Mouse (Mus musculus) intestine, embryonic 14.5 days (tissue): Measurements from ENCODE around the gene Elmo1. TPM values are rescaled to one million over a fixed set of nuclear protein-coding genes. Genes with fewer than 3 reads are reported as not detected.

ENCODE experiments used
- ATAC-seq: fragments of 200-750 bp; cut with Nextera tagmentation; replicated peaks from 2 replicates; pipeline ENCODE4 v1.8.0; 2017; ENCODE audit warnings: low read depth, moderate number of reproducible peaks, moderate TSS enrichment, moderate library complexity; ENCODE audit not compliant: low FRiP score, low TSS enrichment
- DNase-seq: peaks from one replicate; pipeline ENCODE4 v3.0.0-alpha.2; 2018; ENCODE audit warnings: low spot score
- H3K27ac ChIP-seq: fragments of 300-500 bp; sonication (generic); 2 replicates; pipeline ENCODE4 v1.5.1; 2014; ENCODE audit warnings: low read depth, mild to moderate bottlenecking, control low read depth
- H3K27me3 ChIP-seq: fragments of 300-500 bp; sonication (generic); replicated peaks from 2 replicates; pipeline ENCODE4 v1.6.1; 2014; ENCODE audit warnings: low read length, control low read depth; ENCODE audit not compliant: control insufficient read depth, insufficient read depth
- H3K36me3 ChIP-seq: fragments of 300-500 bp; sonication (generic); 2 replicates; pipeline ENCODE4 v1.6.1; 2014; ENCODE audit warnings: low read length, control low read depth; ENCODE audit not compliant: control insufficient read depth, insufficient read depth
- H3K4me1 ChIP-seq: fragments of 300-500 bp; sonication (generic); replicated peaks from 2 replicates; pipeline ENCODE4 v1.6.1; 2014; ENCODE audit warnings: low read length, control low read depth, mixed read lengths; ENCODE audit not compliant: control insufficient read depth, insufficient read depth
- H3K4me2 ChIP-seq: fragments of 300-500 bp; sonication (generic); 2 replicates; pipeline ENCODE4 v1.6.1; 2014; ENCODE audit warnings: low read length
- H3K4me3 ChIP-seq: fragments of 300-500 bp; sonication (generic); 2 replicates; pipeline ENCODE4 v1.5.1; 2014; ENCODE audit warnings: low read depth, low read length, control low read depth, mixed read lengths
- H3K9ac ChIP-seq: fragments of 300-500 bp; sonication (generic); 2 replicates; pipeline ENCODE4 v1.6.1; 2014; ENCODE audit warnings: mild to moderate bottlenecking, low read length
- H3K9me3 ChIP-seq: fragments of 300-500 bp; sonication (generic); 2 replicates; pipeline ENCODE4 v1.6.1; 2016; ENCODE audit warnings: low read length, control low read depth; ENCODE audit not compliant: control insufficient read depth
- WGBS: fragments of 180-500 bp; shearing (Covaris S2); extraction: QIAGEN DNeasy Blood & Tissue Kit; methylation state at CpG from one replicate; pipeline ENCODE4 v1.1.7; 2014; 5-methylcytosine and 5-hydroxymethylcytosine counted together
- polyA plus RNA-seq: library from polyadenylated mRNA; unstranded; fragments of >200 nt; fragmentation: Nextera tagmentation; extraction: Ambion mirVana; gene quantifications from 2 replicates; pipeline ENCODE4 v1.2.1, GENCODE M21; 2014

The Elmo1 gene
- polyA plus RNA-seq, 1 experiment from 2014 or later = 16.6 TPM

DNA sequence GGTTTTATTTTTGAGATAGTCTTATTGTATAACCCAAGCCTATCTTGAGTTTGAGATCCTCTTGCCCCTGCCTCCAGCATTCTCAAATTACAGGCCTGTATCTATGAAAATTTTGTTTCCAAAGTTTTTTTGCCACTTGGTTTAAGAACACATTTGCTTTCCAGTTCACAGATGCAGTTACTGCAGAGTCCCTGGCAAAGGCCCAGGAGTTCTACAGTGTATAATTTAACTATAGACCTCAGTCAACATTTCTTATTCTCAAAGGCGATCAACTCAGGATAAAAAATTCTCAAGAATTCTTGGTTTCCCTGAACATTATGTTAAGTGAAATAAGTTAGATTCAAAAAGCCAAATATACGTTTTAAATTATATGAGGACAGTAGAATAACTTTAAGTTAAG, 115.3 kb downstream of the Elmo1 start:
- Histone ChIP-seq H3K27ac (no peak overlapping the region), H3K27me3 (no peaks in the 10 kb centered on the region), H3K4me2 (no peak overlapping the region), H3K4me1 (no peaks in the 10 kb centered on the region; the same call in 1 of the 2 replicates), H3K36me3 (no peaks in the 10 kb centered on the region), H3K4me3 (no peak overlapping the region), H3K9ac (no peak overlapping the region), H3K9me3 (no peaks in the 10 kb centered on the region)
- ATAC-seq = no peak
- 80% methylated on average over 2 of the region's 2 CpGs for WGBS
- DNase-seq = no peak

DNA sequence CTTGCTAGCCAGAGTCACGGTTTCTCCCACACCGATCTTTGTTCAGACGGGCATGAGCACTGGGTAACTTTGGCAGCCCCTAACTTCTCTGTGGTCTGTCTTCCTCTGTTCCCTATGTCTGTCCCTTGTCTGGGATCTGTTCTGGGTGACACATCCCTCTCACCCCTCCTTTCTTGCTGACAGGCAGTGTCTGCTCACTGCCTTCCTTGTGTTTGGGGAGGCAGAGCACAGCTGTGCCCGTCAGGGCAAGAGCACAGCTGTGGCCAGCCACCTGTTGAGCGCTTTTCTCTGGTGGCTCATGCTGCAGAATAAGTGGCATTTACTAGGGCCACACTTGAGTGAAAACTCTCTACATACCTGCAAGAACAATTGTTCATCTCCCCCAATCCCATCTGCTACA, 116.7 kb downstream of the Elmo1 start:
- no peak for ATAC-seq

DNA sequence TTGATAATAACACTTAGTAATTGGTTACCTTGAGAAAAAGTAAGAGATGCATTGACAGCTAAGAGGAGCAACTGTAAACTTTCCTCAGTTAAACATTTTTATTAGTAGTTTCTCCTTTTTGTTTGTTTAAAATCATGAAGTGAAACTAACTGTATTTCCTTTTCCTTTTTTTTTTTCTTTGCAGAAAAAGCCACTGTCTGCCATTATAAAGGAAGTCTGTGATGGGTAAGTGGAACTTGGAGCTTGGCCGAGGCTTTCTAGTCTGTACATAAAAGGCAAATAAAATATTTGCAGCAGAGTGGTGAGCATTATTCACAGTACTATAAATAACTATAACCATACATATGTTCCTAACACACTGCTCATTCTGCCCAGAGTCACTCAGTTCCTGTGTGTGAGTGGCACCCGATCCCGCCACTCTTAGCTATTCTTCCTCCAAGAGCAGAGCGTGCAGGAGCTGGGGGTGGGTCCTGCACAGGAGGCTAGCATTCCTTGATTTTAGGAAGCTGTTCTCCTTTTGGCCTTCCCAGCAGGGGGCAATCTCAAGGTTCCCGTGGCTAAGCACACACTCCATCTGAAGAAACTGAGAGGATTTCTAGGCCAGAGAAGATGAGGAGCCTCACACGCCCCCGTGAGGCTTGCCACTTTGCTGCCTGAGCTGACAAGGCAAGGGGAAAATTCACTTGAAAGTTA, 117.7 kb downstream of the Elmo1 start:
- WGBS = 53% methylated on average over 7 of the region's 7 CpGs
- no peak for ATAC-seq
- no peaks in the 10 kb centered on the region; the same call in 1 of the 2 replicates for H3K4me1 ChIP-seq
- DNase-seq = no peak
- no peaks in the 10 kb centered on the region for H3K9me3 ChIP-seq
- H3K4me2 ChIP-seq = no peak overlapping the region
- no peak overlapping the region for H3K27ac ChIP-seq
- no peaks in the 10 kb centered on the region for H3K27me3 ChIP-seq
- H3K4me3 ChIP-seq = no peak overlapping the region
- H3K9ac ChIP-seq = no peak overlapping the region
- no peaks in the 10 kb centered on the region for H3K36me3 ChIP-seq

More for the DNA sequence above, 116.7 kb downstream of the Elmo1 start:
- Histone ChIP-seq H3K4me1 (no peaks in the 10 kb centered on the region; the same call in 1 of the 2 replicates), H3K27ac (no peak overlapping the region), H3K9me3 (no peaks in the 10 kb centered on the region), H3K9ac (no peak overlapping the region), H3K27me3 (no peaks in the 10 kb centered on the region), H3K4me2 (no peak overlapping the region), H3K36me3 (no peaks in the 10 kb centered on the region), H3K4me3 (no peak overlapping the region)
- 65% methylated on average over 5 of the region's 5 CpGs for WGBS
- DNase-seq = no peak

DNA sequence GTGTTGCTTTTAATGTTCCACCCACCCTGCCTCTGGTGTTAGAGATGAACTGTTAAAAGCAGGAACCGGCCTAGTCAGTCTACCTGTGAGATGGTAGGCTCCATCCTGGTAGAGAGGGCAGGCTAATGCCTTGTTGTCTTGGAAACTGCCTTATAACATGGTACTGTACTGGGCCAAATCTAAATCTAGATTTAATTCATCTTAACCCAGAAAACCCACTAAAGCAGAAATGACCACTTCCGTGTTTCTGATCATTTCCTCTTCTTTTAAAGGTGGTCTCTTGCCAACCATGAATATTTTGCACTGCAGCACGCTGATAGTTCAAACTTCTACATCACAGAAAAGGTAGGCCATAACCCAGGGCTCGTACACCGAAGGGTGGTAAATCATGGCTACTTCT, 118.5 kb downstream of the Elmo1 start:
- H3K4me1 ChIP-seq = no peaks in the 10 kb centered on the region; the same call in none of the 2 replicates
- no peak overlapping the region for H3K4me2 ChIP-seq
- H3K27me3 ChIP-seq = no peaks in the 10 kb centered on the region
- no peaks in the 10 kb centered on the region for H3K9me3 ChIP-seq
- H3K9ac ChIP-seq = no peak overlapping the region
- no peak overlapping the region for H3K4me3 ChIP-seq
- no peak overlapping the region for H3K27ac ChIP-seq
- DNase-seq = no peak
- ATAC-seq = no peak
- no peaks in the 10 kb centered on the region for H3K36me3 ChIP-seq
- WGBS = 91% methylated on average over 5 of the region's 5 CpGs

DNA sequence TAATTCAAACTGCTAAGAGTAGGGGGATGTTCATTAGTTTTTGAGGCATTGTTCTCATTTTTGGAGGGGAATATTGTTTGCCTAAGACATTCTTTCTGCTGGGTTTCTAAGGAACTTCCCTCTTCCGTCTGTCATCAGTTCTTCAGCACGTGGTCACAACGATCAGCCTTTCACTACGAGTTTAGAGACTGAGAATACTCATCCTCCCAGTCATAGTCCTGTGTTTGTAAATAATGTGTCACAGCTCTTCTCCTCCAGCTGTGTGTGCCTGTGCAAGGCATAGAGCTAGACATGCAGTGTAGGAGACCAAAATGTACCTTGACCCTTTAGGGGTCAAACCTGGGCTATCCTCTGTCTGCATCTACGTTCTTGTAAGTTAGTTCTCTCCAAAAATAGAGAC, 121.4 kb downstream of the Elmo1 start:
- Histone ChIP-seq H3K27ac (no peak overlapping the region), H3K4me3 (no peak overlapping the region), H3K9me3 (no peaks in the 10 kb centered on the region), H3K9ac (no peak overlapping the region), H3K36me3 (no peaks in the 10 kb centered on the region), H3K4me1 (no peaks in the 10 kb centered on the region; the same call in none of the 2 replicates), H3K27me3 (no peaks in the 10 kb centered on the region), H3K4me2 (no peak overlapping the region)
- 37% methylated on average over 5 of the region's 5 CpGs for WGBS
- 0 out of 2 replicates have a peak, but pooled peaks have one; percentile 50 for ATAC-seq
- no peak for DNase-seq

DNA sequence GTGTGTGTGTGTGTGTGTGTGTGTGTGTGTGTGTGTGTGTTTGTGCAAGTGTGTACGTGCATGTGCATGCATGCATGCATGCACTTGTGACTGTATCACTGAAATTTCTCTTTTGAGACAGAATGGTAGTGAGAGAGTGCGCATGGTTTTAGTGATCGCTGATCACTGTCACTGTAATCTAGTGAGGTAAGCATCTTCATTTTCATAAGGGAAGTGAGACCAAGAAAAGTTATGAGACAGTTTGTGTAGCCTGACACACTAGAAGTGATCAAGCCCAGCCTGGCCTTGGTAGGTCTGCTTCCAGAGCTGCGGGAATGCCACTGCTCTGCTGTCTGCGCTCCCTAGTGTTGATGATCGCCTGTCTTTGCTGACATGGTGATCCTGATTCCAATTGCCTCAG, 122.3 kb downstream of the Elmo1 start:
- 87% methylated on average over 6 of the region's 6 CpGs for WGBS
- H3K9ac ChIP-seq = no peak overlapping the region
- H3K27ac ChIP-seq = no peak overlapping the region
- H3K9me3 ChIP-seq = no peaks in the 10 kb centered on the region
- no peak overlapping the region for H3K4me3 ChIP-seq
- no peaks in the 10 kb centered on the region for H3K27me3 ChIP-seq
- no peak overlapping the region for H3K4me2 ChIP-seq
- DNase-seq = no peak
- no peaks in the 10 kb centered on the region for H3K36me3 ChIP-seq
- peaks cover under 1% of the 10 kb centered on the region for H3K4me1 ChIP-seq
- no peak for ATAC-seq

DNA sequence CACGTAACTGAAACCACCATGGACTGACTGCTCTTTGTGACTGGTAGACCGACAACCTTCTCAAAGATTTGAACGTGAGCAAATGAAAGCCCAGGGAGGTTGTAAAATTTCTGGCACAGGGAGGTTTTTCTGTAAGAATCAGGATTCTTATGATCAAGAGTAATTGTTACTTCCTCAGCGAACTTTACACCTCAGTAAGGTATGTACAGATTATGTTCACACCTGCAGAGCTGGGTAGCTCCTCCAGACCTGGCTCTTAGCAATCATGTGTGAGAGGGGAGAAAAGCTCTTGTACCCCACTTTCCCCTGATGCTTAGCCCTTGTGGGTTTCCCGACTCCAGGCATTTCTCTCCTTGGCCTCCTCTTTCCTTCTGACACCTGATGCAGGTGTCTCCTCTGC, 123.5 kb downstream of the Elmo1 start:
- H3K9me3 ChIP-seq = no peaks in the 10 kb centered on the region
- H3K4me2 ChIP-seq = no peak overlapping the region
- DNase-seq (no peak), ATAC-seq (no peak)
- H3K27ac ChIP-seq = no peak overlapping the region
- WGBS = 81% methylated on average over 5 of the region's 5 CpGs
- no peak overlapping the region for H3K4me3 ChIP-seq
- peaks cover 8% of the 10 kb centered on the region for H3K4me1 ChIP-seq
- H3K36me3 ChIP-seq = no peaks in the 10 kb centered on the region
- no peaks in the 10 kb centered on the region for H3K27me3 ChIP-seq
- no peak overlapping the region for H3K9ac ChIP-seq

DNA sequence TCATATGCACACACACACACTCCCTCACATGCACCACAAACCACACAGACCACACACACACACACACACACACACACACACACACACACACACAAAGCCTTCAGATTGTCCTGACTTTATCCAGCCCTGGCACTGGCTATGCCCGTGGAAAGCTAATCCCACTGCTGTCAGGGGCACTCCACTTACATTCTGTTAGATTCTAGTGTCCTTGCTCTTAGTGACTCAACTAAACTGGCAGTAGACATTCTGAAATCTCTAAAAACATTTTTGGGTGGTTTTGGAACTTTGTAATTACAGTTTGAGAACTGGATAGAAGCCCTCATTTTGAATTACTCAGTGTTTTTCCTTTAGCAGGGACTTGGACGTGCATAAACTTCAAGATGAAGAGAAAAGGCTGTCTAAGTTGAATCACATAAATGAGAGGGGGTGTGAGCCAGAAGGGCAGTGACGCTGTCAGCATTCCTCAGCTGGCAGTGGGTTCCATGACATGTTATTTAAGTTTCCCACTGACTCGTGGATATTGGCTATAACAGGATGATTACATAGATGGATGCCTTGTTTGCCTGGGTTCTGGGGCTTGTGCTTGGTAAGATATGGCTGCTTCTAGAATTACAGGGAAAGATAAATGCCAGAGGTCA, 127.2 kb downstream of the Elmo1 start:
- Histone ChIP-seq H3K36me3 (no peaks in the 10 kb centered on the region), H3K4me3 (no peak overlapping the region), H3K9ac (no peak overlapping the region), H3K27me3 (no peaks in the 10 kb centered on the region), H3K4me2 (no peak overlapping the region), H3K27ac (peak overlapping the region; percentile 47; the same call in 1 of the 2 replicates), H3K4me1 (peaks cover 8% of the 10 kb centered on the region), H3K9me3 (no peaks in the 10 kb centered on the region)
- WGBS = 33% methylated on average over 4 of the region's 4 CpGs
- no peak for DNase-seq
- no peak for ATAC-seq

DNA sequence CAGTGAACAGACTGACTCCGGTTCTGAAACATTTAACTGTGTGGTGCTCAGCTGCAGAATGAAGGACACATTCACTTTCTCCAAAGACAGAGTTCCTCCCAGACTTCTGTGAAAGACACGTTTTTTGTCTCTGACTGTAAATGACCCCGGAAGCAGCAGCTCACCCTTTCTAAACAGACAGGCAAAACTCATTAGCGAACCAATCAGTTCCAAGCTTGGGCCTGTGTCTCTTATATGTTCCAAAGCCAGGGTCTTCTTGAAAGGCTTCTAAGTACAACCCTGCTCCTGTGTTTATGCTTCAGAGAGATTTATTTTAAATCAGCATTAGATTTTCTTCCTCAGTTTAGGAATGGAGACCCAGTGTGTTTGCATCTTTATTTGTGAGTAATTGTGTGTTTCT, 127.7 kb downstream of the Elmo1 start:
- no peak for ATAC-seq

More for the DNA sequence above, 127.7 kb downstream of the Elmo1 start:
- H3K36me3 ChIP-seq = no peaks in the 10 kb centered on the region
- 31% methylated on average over 4 of the region's 4 CpGs for WGBS
- no peak for DNase-seq
- H3K4me3 ChIP-seq = no peak overlapping the region
- peak overlapping the region; percentile 47; the same call in 1 of the 2 replicates for H3K27ac ChIP-seq
- H3K27me3 ChIP-seq = no peaks in the 10 kb centered on the region
- H3K4me1 ChIP-seq = peaks cover 8% of the 10 kb centered on the region
- H3K4me2 ChIP-seq = no peak overlapping the region
- no peak overlapping the region for H3K9ac ChIP-seq
- no peaks in the 10 kb centered on the region for H3K9me3 ChIP-seq
